Mouse (Mus musculus) heart, adult 10 weeks (tissue): ENCODE measurements around the gene Vps11. TPM values are rescaled to one million over a fixed set of nuclear protein-coding genes. Genes with fewer than 3 reads are reported as not detected.

Experiments
- polyA plus RNA-seq: library from polyadenylated mRNA; stranded (reverse); fragments of 350-450 nt; fragmentation: Illumina TruSeq; extraction: RNeasy Lipid Tissue Mini Kit (QIAGEN cat#74804); gene quantifications from one replicate; pipeline ENCODE4 v1.2.3, GENCODE M21; 2014; ENCODE audit warnings: low read depth, low replicate concordance

Vps11 gene
- 19.6 TPM for polyA plus RNA-seq

DNA sequence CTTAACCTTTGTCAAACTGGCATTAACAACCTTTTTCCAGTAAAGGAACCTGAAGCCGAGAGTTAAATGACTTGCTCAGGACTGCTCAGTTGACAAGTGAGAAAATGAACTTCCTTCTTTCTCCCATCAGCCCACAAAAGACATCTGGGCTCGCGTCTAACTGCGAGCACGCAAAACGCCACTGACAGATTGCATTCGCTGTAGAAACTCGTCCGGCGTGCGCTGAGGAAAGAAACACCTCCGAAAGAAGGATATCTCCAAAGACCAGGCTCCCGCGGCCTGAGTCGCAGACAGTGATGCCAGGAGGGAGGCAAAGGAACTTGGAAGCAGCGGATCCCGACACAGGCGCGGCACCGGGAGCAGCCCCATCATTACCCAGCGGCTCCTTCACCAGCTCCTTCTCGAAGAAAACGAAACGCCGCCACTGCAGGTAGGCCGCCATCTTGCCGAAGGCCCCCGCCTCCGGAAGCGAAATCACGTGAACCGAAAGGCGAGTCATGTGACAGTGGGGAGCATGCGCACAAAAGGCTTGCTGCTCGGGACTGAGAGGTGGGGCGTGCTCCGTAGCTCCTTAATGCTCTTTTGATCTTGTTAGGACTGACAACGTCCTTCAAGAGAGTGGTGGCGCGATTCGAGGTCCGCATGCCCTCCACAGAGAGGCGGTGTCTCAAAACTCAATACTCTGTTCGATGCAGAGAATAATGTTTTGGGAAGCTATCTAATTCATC lies at the start of gene Vps11:
TSS of gene Vps11 (minus strand) at position 481 of the 728 bp plus-strand sequence.

DNA sequence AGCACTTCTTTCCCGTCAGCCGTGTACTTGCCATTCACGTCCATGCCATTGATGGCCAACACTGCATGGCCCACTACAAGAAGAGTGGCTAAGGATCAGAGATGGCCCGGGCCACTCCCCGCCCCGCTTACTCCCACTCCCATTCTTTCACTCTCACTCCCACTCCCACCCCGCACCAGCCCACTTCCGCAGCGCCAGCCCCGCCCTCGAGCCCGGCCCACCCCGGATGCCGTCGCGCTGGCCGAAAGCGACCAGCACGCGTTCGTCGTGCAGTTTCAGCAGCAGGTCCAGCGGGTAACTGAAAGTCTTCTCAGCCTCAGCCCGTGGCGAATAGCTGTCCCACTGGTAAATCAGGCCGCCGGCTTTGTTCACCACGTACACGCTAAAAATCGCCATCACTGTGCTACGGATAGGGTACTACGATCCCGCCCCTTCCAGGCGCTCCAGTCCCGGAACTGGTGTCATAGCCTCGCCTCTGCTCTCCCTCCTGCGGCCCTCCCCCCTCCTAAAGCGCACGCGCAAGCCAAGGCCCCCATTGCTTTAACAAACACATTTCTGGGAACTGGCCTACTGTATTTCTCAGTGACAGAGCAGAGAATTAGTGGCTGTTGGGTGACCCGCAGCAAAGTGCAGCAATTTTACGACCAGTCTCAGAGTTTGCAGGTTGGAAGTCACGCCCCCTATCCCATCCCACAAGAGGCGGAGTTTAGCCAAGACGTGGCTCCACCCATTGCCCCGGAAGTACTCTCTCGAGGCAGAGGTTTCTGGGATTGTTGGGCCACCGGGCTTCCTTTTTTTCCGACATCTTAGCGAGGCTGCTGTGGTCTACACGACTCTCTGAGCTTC lies 45.7 kb upstream of the Vps11 start, which contains the start of the genes Rps25 and Trappc4:
TSS of gene Rps25 (plus strand) at position 234 of the 846 bp plus-strand sequence.
TSS of gene Trappc4 (minus strand) at position 695 of the 846 bp plus-strand sequence.

DNA sequence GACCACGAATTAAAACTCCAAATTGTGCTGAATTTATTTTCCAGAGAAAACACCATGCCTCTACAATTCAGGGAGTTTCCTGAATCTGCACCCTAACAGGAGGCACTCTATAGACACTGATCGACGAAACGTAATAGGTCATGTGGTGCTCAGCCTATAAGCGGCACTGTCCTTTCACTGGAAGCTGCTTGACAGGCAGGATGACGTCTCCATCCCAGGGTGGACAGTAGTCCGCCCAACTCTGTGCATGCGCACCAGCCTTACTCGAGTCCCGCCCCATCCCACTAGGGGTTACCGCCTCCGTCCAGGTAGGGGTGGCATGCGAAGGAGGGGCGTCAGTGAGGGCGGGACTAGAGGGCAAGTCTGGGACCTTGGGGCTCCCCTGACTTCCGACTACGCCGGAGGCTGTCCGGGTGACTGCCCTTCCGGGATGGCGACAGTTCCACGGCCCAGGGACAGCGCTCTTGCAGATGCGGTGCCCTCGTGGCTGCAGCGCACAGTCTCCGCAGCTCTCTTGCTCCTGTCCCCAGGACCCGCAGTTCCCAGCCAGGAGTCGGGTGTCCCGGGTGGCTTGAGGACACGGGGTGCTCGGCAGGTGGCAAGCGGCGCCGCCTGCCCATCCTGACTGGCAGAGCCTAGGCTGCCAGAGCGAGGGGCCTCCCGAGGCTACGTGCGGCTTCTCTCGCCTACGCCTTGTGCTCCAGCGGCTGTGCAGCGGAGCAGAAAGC lies 35.4 kb upstream of the Vps11 start, which contains the start of gene Slc37a4:
TSS of gene Slc37a4 (plus strand) at position 169 of the 728 bp plus-strand sequence.

DNA sequence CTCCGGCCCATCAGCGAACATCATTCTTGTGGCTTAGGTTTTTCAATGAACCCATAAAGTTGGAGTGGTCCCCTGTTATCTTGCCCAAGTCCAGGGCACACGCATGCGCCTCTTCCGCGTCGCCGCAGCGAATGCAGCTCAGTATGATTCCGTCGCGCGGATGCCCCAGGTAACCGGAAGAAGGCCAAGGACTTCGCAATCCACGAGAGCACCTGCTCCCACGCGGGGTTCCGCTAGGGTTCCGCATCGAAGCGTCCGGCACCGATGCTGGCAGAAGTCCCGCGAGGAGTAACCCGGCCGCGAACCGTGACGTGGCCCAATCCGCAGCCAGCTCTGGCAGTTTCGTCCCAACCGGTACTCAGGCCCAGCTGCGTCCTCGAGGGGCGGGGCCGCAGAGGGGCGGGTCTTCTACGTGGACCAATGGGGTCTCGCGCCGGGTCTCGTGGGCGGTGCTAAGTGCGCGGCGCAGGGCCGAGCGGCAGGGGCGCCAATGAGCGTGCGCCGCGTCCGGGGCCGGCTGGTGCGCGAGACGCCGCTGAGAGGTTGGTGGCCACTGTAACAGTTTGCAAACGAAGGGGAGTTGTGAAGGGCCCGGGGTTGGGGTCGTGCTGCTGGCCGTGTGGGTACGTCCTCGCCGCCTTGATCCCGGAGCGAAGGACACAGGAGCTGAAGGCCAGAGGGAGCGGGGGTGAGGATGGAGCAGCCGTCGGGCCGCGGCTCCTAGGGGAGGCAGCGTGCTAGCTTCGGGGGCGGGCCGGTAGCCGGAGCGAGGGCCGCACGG lies 17.8 kb upstream of the Vps11 start, which contains the start of gene Hyou1:
TSS of gene Hyou1 (plus strand) at position 437 of the 781 bp plus-strand sequence.

DNA sequence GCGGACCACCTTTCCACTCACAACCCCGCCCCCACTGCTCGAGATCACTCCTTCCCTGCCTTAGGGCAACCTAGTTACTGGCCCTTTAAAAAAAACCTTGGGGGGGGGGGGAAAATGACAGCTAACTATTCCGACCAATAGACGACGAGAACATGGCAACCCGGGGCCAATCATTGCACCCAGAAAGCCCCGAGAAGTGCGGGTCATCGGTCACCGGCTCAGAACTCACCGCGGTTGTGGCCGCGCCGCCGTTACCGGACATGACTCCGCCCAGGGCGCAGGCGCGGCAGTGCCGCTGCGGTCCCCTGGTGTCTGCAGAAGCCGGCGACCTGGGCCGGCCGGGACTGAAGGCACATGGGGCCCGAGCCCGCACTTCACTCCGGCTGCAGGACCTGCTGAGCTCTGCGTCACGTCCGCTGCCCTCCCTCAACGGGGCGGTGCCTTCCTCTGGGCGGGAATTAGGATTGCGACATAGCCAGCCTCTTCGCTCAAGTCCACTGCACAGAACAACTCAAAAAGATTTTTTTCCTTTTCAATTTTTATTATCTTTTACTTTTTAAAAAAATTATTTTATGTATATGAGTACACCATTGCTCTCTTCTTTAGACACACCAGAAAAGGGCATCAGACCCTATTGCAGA lies 17.6 kb downstream of the Vps11 start, which contains the start of gene Hmbs:
TSS of gene Hmbs (minus strand) at position 448 of the 641 bp plus-strand sequence.

DNA sequence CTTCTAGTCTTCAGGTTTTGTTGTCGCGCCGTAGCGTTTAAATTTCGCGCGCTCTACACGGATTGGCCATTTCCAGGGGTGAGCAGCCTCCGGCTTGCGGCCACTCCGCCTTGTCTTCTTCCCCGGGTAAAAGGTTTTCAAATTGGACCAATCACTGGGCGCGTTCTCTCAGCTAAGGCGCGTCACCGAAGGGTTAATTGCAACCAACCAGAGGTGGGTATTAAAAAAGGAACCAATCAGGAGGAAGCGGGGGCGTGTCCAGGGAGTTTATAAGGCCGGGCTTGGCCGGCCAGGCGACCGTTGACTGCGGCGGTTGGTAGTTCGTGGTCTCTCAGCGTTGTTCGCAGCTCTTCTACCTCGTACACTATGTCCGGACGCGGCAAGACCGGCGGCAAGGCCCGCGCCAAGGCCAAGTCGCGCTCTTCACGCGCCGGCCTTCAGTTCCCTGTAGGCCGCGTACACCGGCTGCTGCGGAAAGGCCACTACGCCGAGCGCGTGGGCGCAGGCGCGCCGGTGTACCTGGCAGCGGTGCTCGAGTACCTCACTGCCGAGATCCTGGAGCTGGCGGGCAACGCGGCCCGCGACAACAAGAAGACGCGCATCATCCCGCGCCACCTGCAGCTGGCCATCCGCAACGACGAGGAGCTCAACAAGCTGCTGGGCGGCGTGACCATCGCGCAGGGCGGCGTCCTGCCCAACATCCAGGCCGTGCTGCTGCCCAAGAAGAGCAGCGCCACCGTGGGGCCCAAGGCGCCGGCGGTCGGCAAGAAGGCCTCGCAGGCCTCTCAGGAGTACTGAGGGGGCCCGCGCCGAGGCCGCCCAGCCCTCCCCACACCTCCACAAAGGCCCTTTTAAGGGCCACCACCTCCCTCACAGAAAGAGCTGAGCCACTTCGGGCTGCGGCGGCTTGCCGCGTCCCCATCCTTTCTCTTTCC lies 26.8 kb downstream of the Vps11 start, which contains the start of gene H2afx:
TSS of gene H2afx (plus strand) at position 299 of the 935 bp plus-strand sequence.

DNA sequence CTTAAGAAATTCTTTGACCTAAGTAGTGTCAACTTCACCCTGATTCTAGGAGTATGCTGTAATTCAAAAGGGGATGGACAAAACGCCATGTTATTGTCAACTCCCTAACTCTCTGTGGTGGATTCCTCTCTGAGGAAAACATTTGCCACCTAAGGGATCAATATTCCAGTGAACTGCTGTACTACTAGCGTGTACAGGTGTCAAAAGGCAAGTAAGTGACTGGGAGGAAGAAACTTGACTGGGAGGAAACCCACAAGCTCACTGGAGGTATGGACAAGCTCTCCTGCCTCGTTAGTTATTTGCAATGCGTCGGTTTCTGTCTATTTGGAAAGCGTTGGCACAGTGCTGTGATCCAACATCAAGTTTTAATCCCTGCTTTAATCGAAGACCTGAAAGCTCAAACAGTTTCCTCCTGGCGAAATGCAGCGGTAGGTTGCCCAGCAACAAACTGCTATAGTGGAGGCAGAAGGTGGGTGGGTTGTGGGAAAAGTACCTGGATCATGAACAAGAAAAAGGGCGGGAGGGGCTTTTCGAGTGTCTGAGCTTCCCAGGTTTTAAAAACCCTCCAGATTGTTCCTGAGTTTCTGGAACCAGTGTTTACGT lies 35.6 kb downstream of the Vps11 start, which contains the start of gene Dpagt1:
TSS of gene Dpagt1 (plus strand) at position 252 of the 603 bp plus-strand sequence.

DNA sequence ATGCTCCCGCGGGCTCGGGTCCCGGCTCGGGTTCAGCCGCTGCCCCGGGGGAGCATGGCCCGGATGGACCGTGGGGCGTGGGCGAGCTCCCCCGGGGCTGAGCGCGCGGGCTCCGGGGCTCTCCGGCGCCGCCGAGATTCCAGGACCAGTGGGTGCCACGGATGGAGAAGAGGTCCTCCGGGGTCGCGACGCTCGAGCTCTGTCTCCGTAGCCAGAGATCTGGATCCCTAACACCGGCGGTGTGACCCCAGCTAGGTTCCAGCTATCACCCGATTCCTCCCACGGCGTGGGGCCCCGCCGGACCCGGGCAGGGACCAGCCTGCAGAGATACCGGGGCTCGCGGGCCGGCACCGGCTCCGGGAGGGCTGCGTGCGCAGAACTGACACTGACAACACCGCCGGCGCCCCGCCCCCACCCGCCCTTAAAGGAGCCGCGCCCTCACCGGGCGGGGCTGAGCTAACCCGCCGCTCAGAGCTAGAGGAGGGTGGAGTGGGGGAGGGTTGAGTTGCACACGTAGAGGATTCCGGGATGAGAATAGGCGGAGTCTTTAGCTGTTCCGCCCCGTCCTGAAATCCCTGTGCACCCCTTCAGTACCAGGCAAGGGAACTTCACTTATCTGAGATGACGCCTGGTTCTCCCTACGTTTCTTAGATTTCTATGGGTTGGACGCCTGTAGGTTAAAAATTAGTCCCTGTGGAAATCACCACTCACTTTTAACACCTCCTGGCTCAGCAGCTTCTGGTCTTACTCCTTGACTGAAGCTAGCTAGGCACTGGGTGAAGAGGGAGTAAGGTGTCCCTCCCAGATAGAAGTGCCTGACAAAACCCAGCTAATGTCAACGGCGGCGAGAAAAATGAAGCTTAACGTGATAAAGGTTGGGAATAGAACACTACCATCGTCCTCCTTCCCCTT lies 41.3 kb downstream of the Vps11 start, which contains the start of gene C2cd2l:
TSS of gene C2cd2l (minus strand) at position 399 of the 912 bp plus-strand sequence.

DNA sequence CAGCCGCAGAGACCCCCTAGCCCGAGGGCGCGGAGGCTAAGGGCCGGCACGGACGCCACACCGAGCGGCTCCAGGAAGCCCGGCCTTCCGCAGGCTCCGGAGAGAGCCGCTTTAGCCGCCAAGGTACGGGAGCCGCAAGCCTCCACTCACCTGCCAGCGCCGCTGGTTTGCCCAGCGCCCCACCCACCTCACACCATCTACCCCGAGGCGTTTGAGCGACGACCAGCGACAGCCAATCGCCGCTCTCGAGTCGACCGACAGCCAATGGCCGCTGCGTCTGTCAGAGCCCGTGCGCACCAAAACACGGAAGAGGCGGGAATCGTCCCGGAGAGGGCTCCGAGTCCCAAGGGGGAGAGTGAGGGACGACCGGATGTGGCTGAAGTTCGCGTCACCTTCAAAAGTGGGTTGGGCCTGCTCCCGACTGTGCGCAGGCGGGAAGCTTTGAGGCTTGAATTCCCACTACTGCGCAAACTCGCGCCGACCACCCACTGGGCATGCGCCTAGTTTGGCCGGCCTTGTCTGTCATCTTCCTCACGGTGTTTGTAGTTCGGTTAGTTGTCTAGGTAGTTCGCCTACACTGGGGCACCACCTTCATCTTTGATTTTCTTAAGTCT lies 55.9 kb downstream of the Vps11 start, which contains the start of gene Hinfp:
TSS of gene Hinfp (minus strand) at position 206 of the 614 bp plus-strand sequence.

Other genes starting within 250 kb of the Vps11 start
- gene Gm49380, start 248.2 kb downstream of the Vps11 start, polyA plus RNA-seq = 0.18 TPM
- 5.6 TPM for gene Rnf26, start 248.2 kb downstream of the Vps11 start, polyA plus RNA-seq
- 45.0 TPM for gene Mcam, start 227.2 kb downstream of the Vps11 start, polyA plus RNA-seq
- gene Cbl, start 127.6 kb downstream of the Vps11 start, polyA plus RNA-seq = 9.4 TPM
- gene Ccdc153, start 121.0 kb downstream of the Vps11 start, polyA plus RNA-seq = not detected
- 2.5 TPM for gene Pdzd3, start 110.2 kb downstream of the Vps11 start, polyA plus RNA-seq
- 13.5 TPM for gene Nlrx1, start 93.1 kb downstream of the Vps11 start, polyA plus RNA-seq
- gene Abcg4, start 73.1 kb downstream of the Vps11 start, polyA plus RNA-seq = 0.47 TPM
- 7.7 TPM for gene Hinfp, start 56.0 kb downstream of the Vps11 start, polyA plus RNA-seq
- gene C2cd2l, start 41.4 kb downstream of the Vps11 start, polyA plus RNA-seq = 16.3 TPM
- 17.7 TPM for gene Dpagt1, start 35.7 kb downstream of the Vps11 start, polyA plus RNA-seq
- 8.9 TPM for gene H2afx, start 27.0 kb downstream of the Vps11 start, polyA plus RNA-seq
- gene Hmbs, start 17.4 kb downstream of the Vps11 start, polyA plus RNA-seq = 44.7 TPM
- 24.8 TPM for gene Hyou1, start 17.8 kb upstream of the Vps11 start, polyA plus RNA-seq
- 25.1 TPM for gene Slc37a4, start 35.2 kb upstream of the Vps11 start, polyA plus RNA-seq
- gene Rps25, start 45.5 kb upstream of the Vps11 start, polyA plus RNA-seq = 932 TPM
- 48.1 TPM for gene Trappc4, start 45.9 kb upstream of the Vps11 start, polyA plus RNA-seq
- 13.8 TPM for gene Ccdc84, start 56.9 kb upstream of the Vps11 start, polyA plus RNA-seq
- not detected for gene Foxr1, start 79.5 kb upstream of the Vps11 start, polyA plus RNA-seq
- not detected for gene Upk2, start 93.3 kb upstream of the Vps11 start, polyA plus RNA-seq
- gene Bcl9l, start 121.2 kb upstream of the Vps11 start, polyA plus RNA-seq = 22.5 TPM
- 0.39 TPM for gene Cxcr5, start 200.2 kb upstream of the Vps11 start, polyA plus RNA-seq
- gene Ddx6, start 243.2 kb upstream of the Vps11 start, polyA plus RNA-seq = 67.0 TPM